Mouse (Mus musculus) G1E-ER4 (cell line): ENCODE data around the gene Runx2. TPM values are rescaled to one million over a fixed set of nuclear protein-coding genes. Genes with fewer than 3 reads are reported as not detected.

ENCODE experiments used
- GATA1 ChIP-seq: IDR thresholded peaks from one replicate; pipeline ENCODE4 v1.8.0; 2012; ENCODE audit warnings: low read length, inconsistent platforms
- polyA plus RNA-seq: library from polyadenylated mRNA; stranded (reverse); fragments of >175 nt; gene quantifications from 2 replicates; pipeline ENCODE4 v1.2.3, GENCODE M21; 2012

Runx2 gene
- polyA plus RNA-seq, 1 experiment: not detected

DNA sequence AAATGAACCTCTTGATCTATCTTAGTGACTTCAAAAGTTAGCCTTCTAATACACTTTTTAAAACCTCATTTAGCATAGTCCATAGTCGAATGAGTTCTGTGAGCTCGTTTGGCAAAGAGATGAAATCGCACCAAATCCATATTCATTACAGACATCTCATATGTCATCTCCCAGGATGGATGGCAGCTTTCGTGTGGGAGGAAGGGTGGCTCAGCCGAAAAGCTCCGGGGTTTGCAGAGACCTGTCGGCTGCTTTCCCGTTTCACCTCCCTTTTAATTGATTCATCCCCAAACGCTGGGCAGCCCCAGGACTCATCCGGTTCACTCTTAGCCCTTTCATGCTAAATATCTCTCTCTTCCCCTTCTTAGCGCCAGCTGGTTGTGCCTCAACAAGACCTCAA lies 275.7 kb downstream of the Runx2 start:
- TF ChIP-seq GATA1: no peak

DNA sequence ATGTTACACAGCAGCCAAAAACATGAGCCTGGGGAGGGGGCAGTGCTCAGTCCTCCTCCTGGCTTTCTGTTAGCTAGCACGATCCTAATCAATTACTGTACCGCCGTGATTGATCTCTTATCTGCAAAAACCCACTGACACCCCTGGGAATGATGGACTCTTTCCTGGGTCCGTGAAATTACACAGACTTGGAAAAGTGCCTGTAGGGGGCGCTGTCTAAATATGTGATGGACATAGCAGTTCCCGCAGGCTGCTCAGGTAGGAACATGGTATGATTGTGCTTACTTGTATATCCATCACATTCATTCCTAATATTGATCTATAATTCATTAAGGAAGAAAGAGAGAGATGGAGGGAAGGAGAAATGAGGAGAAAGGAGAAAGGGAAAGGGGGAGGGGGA lies 284.6 kb downstream of the Runx2 start:
- no peak for TF ChIP-seq GATA1

- no peak for TF ChIP-seq GATA1
These were observed 286.0 kb downstream of the Runx2 start for GRCm38 (mm10) chr17:44528617-44529016.

- TF ChIP-seq GATA1: no peak
These were observed 290.5 kb downstream of the Runx2 start for GRCm38 (mm10) chr17:44524146-44524545.

GRCm38 (mm10) chr17:44522906-44523305 lies 291.7 kb downstream of the Runx2 start:
- TF ChIP-seq GATA1: no peak

- no peak for TF ChIP-seq GATA1
These were observed 294.2 kb downstream of the Runx2 start for GRCm38 (mm10) chr17:44520122-44521075.

GRCm38 (mm10) chr17:44519356-44519755 lies 295.2 kb downstream of the Runx2 start:
- no peak for TF ChIP-seq GATA1

GRCm38 (mm10) chr17:44518156-44518555 lies 296.4 kb downstream of the Runx2 start:
- TF ChIP-seq GATA1: no peak

- TF ChIP-seq GATA1: no peak
These were observed 306.3 kb downstream of the Runx2 start for GRCm38 (mm10) chr17:44508198-44508715.

- no peak for TF ChIP-seq GATA1
These were observed 306.9 kb downstream of the Runx2 start for GRCm38 (mm10) chr17:44507741-44508140.

- no peak for TF ChIP-seq GATA1
These were observed 308.1 kb downstream of the Runx2 start for GRCm38 (mm10) chr17:44506524-44506923.

DNA sequence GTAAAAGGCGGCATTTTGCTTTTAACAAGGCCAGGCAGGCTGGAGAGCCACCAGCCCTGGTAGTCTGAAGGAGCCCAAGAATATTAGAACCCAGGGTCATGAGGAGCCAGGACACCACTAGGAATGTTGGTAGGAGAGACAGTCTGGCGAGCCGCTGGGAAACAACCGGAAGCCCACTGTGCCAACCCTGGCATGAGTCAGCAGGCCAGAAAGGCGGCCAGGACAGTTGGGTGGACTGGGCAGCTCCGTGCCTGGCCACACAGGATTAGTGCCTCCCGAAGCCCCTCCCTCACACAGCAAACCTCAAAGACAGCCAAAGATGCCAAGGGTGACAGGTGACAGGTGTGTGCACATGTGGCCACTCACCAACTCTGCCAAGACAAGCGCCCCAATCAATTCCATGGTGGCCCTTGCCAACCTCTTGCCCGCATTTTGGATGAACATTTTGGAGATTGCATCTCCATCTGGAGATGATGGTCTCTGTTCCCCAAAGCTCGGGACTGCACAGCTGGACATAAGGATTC lies 309.7 kb downstream of the Runx2 start:
- no peak for TF ChIP-seq GATA1

DNA sequence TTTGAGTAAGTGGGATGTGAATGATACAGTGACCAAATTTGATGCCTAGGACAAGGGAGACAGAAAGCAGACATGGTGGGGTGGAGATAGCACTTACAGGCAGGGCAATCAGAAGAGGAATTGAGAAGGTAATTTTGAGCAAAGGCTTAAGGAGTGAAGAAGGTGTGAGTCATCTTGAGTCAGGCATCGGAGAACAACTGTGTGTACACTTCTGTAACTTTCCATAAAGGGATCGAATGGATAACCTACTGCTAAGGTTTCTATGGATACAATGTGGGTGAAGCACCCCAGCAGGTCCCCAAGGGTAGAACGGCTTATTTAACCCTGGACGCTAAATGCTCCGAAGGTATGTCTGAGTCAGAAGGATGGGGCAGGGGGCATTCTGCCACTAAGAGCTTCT lies 312.4 kb downstream of the Runx2 start:
- no peak for TF ChIP-seq GATA1

DNA sequence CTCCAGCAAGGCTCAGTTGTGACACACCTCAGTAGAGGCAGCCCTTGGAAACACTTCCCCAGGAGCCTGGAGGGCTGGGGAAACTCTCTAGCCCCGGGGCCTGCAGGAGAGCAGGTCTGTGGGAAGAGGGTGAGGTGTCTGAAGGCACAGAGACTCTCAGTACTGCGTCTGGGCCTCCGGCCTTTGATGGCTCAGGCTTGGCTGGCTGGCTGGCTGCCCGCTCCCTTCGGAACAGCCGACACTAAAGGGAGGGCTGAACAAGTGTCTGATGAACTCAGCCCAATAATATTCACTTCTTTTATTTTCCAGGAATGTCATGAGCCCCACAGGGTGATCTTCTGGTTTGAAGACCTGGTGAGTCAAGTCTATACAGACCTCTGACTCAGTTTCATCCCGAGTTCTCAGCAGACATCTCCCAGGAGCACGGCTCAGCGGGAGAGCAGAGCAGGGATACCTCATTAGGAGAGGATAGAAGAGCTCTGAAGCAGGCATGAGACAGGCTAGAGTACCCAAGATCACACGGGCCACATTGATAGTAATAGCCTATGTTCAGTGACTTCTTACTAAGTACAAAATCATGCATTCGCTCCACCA lies 314.2 kb downstream of the Runx2 start:
- TF ChIP-seq GATA1: no peak

GRCm38 (mm10) chr17:44490164-44490794 lies 324.3 kb downstream of the Runx2 start:
- TF ChIP-seq GATA1: no peak

DNA sequence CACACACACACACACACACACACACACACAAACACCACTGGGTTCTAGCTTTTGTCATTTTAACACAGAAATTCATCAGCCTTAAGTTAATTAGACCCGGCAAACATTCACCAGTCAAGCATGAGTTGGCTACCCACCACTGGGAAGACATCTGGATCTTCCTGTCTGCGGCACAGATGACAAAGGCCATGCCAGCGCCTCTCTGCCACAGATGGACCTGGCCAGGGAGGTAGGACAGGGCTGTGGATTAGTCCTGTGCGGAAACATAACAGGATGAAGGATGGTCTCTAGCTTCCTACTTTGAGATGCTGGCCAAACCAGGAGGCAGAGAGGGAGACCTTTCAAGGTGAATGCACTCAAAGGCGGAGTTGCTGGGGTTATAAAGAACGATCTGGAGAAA lies 325.3 kb downstream of the Runx2 start:
- TF ChIP-seq GATA1: no peak
